Mouse (Mus musculus): ENCODE results near the gene Map7d1. TPM values are rescaled to one million over a fixed set of nuclear protein-coding genes. Genes with fewer than 3 reads are reported as not detected.

The Map7d1 gene
- total RNA-seq, 2 experiments from 2014 or later = 20.2 to 20.6 TPM

GRCm38 (mm10) chr4:126205386-126205785 lies 50.8 kb downstream of the Map7d1 start:
- ATAC-seq (replicated peaks; ENCODE audit: poor library complexity, severe bottlenecking) = no peak

GRCm38 (mm10) chr4:126204661-126205230 lies 51.4 kb downstream of the Map7d1 start:
- ATAC-seq (replicated peaks; ENCODE audit: poor library complexity, severe bottlenecking) = no peak

GRCm38 (mm10) chr4:126204016-126204415 lies 52.1 kb downstream of the Map7d1 start:
- no peak for ATAC-seq (replicated peaks; ENCODE audit: poor library complexity, severe bottlenecking)

- no peak for ATAC-seq (replicated peaks; ENCODE audit: poor library complexity, severe bottlenecking)
Measured at GRCm38 (mm10) chr4:126203336-126203895, 52.7 kb downstream of the Map7d1 start.

GRCm38 (mm10) chr4:126202303-126203181 lies 53.6 kb downstream of the Map7d1 start, which contains the start of gene Thrap3:
Thrap3 (minus strand) TSS chr4:126202760.
- ATAC-seq (replicated peaks; ENCODE audit: poor library complexity, severe bottlenecking) = peak; percentile 90

- ATAC-seq (replicated peaks; ENCODE audit: poor library complexity, severe bottlenecking) = peak; percentile 21
Measured at GRCm38 (mm10) chr4:126201514-126202302, 54.4 kb downstream of the Map7d1 start.

GRCm38 (mm10) chr4:126200656-126201055 lies 55.5 kb downstream of the Map7d1 start:
- no peak for ATAC-seq (replicated peaks; ENCODE audit: poor library complexity, severe bottlenecking)

GRCm38 (mm10) chr4:126200036-126200435 lies 56.1 kb downstream of the Map7d1 start:
- no peak for ATAC-seq (replicated peaks; ENCODE audit: poor library complexity, severe bottlenecking)

- no peak for ATAC-seq (replicated peaks; ENCODE audit: poor library complexity, severe bottlenecking)
Measured at GRCm38 (mm10) chr4:126199556-126199955, 56.6 kb downstream of the Map7d1 start.

- ATAC-seq (replicated peaks; ENCODE audit: poor library complexity, severe bottlenecking) = no peak
Measured at GRCm38 (mm10) chr4:126197485-126197884, 58.7 kb downstream of the Map7d1 start.

- peak; percentile 65 for ATAC-seq (replicated peaks; ENCODE audit: poor library complexity, severe bottlenecking)
Measured at GRCm38 (mm10) chr4:126194916-126195315, 61.2 kb downstream of the Map7d1 start.

- ATAC-seq (replicated peaks; ENCODE audit: poor library complexity, severe bottlenecking) = no peak
Measured at GRCm38 (mm10) chr4:126194216-126194615, 61.9 kb downstream of the Map7d1 start.

GRCm38 (mm10) chr4:126190636-126191035 lies 65.5 kb downstream of the Map7d1 start:
- ATAC-seq (replicated peaks; ENCODE audit: poor library complexity, severe bottlenecking) = no peak

- ATAC-seq (replicated peaks; ENCODE audit: poor library complexity, severe bottlenecking) = no peak
Measured at GRCm38 (mm10) chr4:126187096-126187495, 69.0 kb downstream of the Map7d1 start.

- no peak for ATAC-seq (replicated peaks; ENCODE audit: poor library complexity, severe bottlenecking)
Measured at GRCm38 (mm10) chr4:126183034-126183433, 73.1 kb downstream of the Map7d1 start.

Other genes starting within 250 kb of the Map7d1 start
- 111 and 141 TPM in 2 replicates for gene Csf3r, start 231.8 kb downstream of the Map7d1 start, total RNA-seq (2014; fragmentation: Nextera tagmentation)
- 81.6 and 90.2 TPM in 2 replicates for gene Csf3r, start 231.8 kb downstream of the Map7d1 start, total RNA-seq (2017)
- 135 and 152 TPM in 2 replicates for gene Mrps15, start 209.4 kb downstream of the Map7d1 start, total RNA-seq (2014; fragmentation: Nextera tagmentation)
- 64.2 and 89.9 TPM in 2 replicates for gene Mrps15, start 209.4 kb downstream of the Map7d1 start, total RNA-seq (2017)
- gene Oscp1, start 197.8 kb downstream of the Map7d1 start, total RNA-seq (2014; fragmentation: Nextera tagmentation) = 4.6 and 12.2 TPM in 2 replicates
- gene Oscp1, start 197.8 kb downstream of the Map7d1 start, total RNA-seq (2017) = 4.4 and 20.5 TPM in 2 replicates
- 14.2 and 23.0 TPM in 2 replicates for gene Lsm10, start 159.7 kb downstream of the Map7d1 start, total RNA-seq (2014; fragmentation: Nextera tagmentation)
- 10.9 and 12.5 TPM in 2 replicates for gene Lsm10, start 159.7 kb downstream of the Map7d1 start, total RNA-seq (2017)
- gene Stk40, start 152.4 kb downstream of the Map7d1 start, total RNA-seq (2014; fragmentation: Nextera tagmentation) = 5.9 and 6.3 TPM in 2 replicates
- gene Stk40, start 152.4 kb downstream of the Map7d1 start, total RNA-seq (2017) = 2.9 and 3.6 TPM in 2 replicates
- 0.73 and 1.1 TPM in 2 replicates for gene Eva1b, start 108.6 kb downstream of the Map7d1 start, total RNA-seq (2014; fragmentation: Nextera tagmentation)
- 1.0 and 2.4 TPM in 2 replicates for gene Eva1b, start 108.6 kb downstream of the Map7d1 start, total RNA-seq (2017)
- 0.15 and 1.5 TPM in 2 replicates for gene Sh3d21, start 92.9 kb downstream of the Map7d1 start, total RNA-seq (2014; fragmentation: Nextera tagmentation)
- gene Sh3d21, start 92.9 kb downstream of the Map7d1 start, total RNA-seq (2017) = 0.36 and 0.39 TPM in 2 replicates
- 215 and 267 TPM in 2 replicates for gene Thrap3, start 53.6 kb downstream of the Map7d1 start, total RNA-seq (2014; fragmentation: Nextera tagmentation)
- gene Thrap3, start 53.6 kb downstream of the Map7d1 start, total RNA-seq (2017) = 304 and 361 TPM in 2 replicates
- gene Trappc3, start 6.0 kb upstream of the Map7d1 start, total RNA-seq (2014; fragmentation: Nextera tagmentation) = 46.2 and 55.5 TPM in 2 replicates
- gene Trappc3, start 6.0 kb upstream of the Map7d1 start, total RNA-seq (2017) = 48.4 and 54.8 TPM in 2 replicates
- gene Col8a2, start 30.4 kb upstream of the Map7d1 start, total RNA-seq (2014; fragmentation: Nextera tagmentation) = not detected in 2 replicates
- not detected in 2 replicates for gene Col8a2, start 30.4 kb upstream of the Map7d1 start, total RNA-seq (2017)
- 24.9 and 33.4 TPM in 2 replicates for gene Adprhl2, start 65.4 kb upstream of the Map7d1 start, total RNA-seq (2014; fragmentation: Nextera tagmentation)
- gene Adprhl2, start 65.4 kb upstream of the Map7d1 start, total RNA-seq (2017) = 27.7 and 28.2 TPM in 2 replicates
- gene Tekt2, start 69.3 kb upstream of the Map7d1 start, total RNA-seq (2014; fragmentation: Nextera tagmentation) = not detected in 2 replicates
- not detected in 2 replicates for gene Tekt2, start 69.3 kb upstream of the Map7d1 start, total RNA-seq (2017)
- 8.9 and 21.4 TPM in 2 replicates for gene Ago3, start 173.2 kb upstream of the Map7d1 start, total RNA-seq (2014; fragmentation: Nextera tagmentation)
- gene Ago3, start 173.2 kb upstream of the Map7d1 start, total RNA-seq (2017) = 6.6 and 6.8 TPM in 2 replicates
- gene Ago1, start 212.2 kb upstream of the Map7d1 start, total RNA-seq (2014; fragmentation: Nextera tagmentation) = 22.5 and 32.9 TPM in 2 replicates
- gene Ago1, start 212.2 kb upstream of the Map7d1 start, total RNA-seq (2017) = 18.2 and 18.6 TPM in 2 replicates